Mouse (Mus musculus): ENCODE results near the gene Tgm2.
A peak's percentile ranks its signal among the peaks of the same experiment; 100 is the strongest.

The Tgm2 gene

GRCm38 (mm10) chr2:158146223-158146622 is at the start of gene Tgm2:
TSS of gene Tgm2 (minus strand) at chr2:158146436.
- peak; percentile 73 for DNase-seq (ENCODE audit: low read depth)

GRCm38 (mm10) chr2:158194945-158195640 is 48.9 kb upstream of the Tgm2 start:
- DNase-seq (ENCODE audit: low read depth): peak; percentile 60

- DNase-seq (ENCODE audit: low read depth): no peak
These were observed 47.5 kb upstream of the Tgm2 start for GRCm38 (mm10) chr2:158193611-158194336.

GRCm38 (mm10) chr2:158191098-158191497 is 44.9 kb upstream of the Tgm2 start:
- no peak for DNase-seq (ENCODE audit: low read depth)

- no peak for DNase-seq (ENCODE audit: low read depth)
These were observed 43.2 kb upstream of the Tgm2 start for GRCm38 (mm10) chr2:158189451-158189850.

GRCm38 (mm10) chr2:158186206-158186871 is 40.1 kb upstream of the Tgm2 start:
- DNase-seq (ENCODE audit: low read depth): no peak

GRCm38 (mm10) chr2:158183266-158183665 is 37.0 kb upstream of the Tgm2 start:
- no peak for DNase-seq (ENCODE audit: low read depth)

- DNase-seq (ENCODE audit: low read depth): no peak
These were observed 35.7 kb upstream of the Tgm2 start for GRCm38 (mm10) chr2:158181932-158182331.

GRCm38 (mm10) chr2:158180797-158181196 is 34.6 kb upstream of the Tgm2 start:
- no peak for DNase-seq (ENCODE audit: low read depth)

GRCm38 (mm10) chr2:158179370-158180111 is 33.3 kb upstream of the Tgm2 start:
- no peak for DNase-seq (ENCODE audit: low read depth)

GRCm38 (mm10) chr2:158178696-158179369 is 32.6 kb upstream of the Tgm2 start:
- no peak for DNase-seq (ENCODE audit: low read depth)

- no peak for DNase-seq (ENCODE audit: low read depth)
These were observed 31.9 kb upstream of the Tgm2 start for GRCm38 (mm10) chr2:158178139-158178538.

- DNase-seq (ENCODE audit: low read depth): no peak
These were observed 31.3 kb upstream of the Tgm2 start for GRCm38 (mm10) chr2:158177574-158177973.

- no peak for DNase-seq (ENCODE audit: low read depth)
These were observed 30.5 kb upstream of the Tgm2 start for GRCm38 (mm10) chr2:158176763-158177162.

GRCm38 (mm10) chr2:158175433-158175832 is 29.2 kb upstream of the Tgm2 start:
- DNase-seq (ENCODE audit: low read depth): peak; percentile 53

GRCm38 (mm10) chr2:158174958-158175357 is 28.7 kb upstream of the Tgm2 start:
- DNase-seq (ENCODE audit: low read depth): no peak

- DNase-seq (ENCODE audit: low read depth): no peak
These were observed 28.2 kb upstream of the Tgm2 start for GRCm38 (mm10) chr2:158174438-158174837.

- DNase-seq (ENCODE audit: low read depth): no peak
These were observed 24.2 kb upstream of the Tgm2 start for GRCm38 (mm10) chr2:158170394-158170793.

- DNase-seq (ENCODE audit: low read depth): no peak
These were observed 23.5 kb upstream of the Tgm2 start for GRCm38 (mm10) chr2:158169771-158170170.

GRCm38 (mm10) chr2:158169351-158169750 is 23.1 kb upstream of the Tgm2 start:
- no peak for DNase-seq (ENCODE audit: low read depth)

GRCm38 (mm10) chr2:158168741-158169211 is 22.5 kb upstream of the Tgm2 start:
- no peak for DNase-seq (ENCODE audit: low read depth)

Measured in c-Kit-positive CD71-negative TER-119-negative erythroid progenitor cells, embryonic 14.5 days (primary cell).